ENCODE assay signal across 9 mouse cellular contexts in genomic region chr8:111439189-111439588, GRCm38 (mm10). TPM values are rescaled to one million over a fixed set of nuclear protein-coding genes. Genes with fewer than 3 reads are reported as not detected.
DNase-seq lines count a peak whose midpoint lies in the region; ATAC-seq lines count a peak whose summit lies in the region.
"Had no signal": no experiment of that assay in that cellular context is flagged by ENCODE, and none has a peak within 500 bp of the region (broad histone marks: within the 10 kb centered on the region; RNA-seq: fewer than 3 reads in every experiment).

No protein-coding gene starts in this region.

- no peak overlapping the region for H3K4me3 ChIP-seq in kidney, embryonic 15.5 days (replicated peaks)
- no peak overlapping the region for H3K4me3 ChIP-seq in limb, embryonic 13.5 days

- H3K9ac ChIP-seq in kidney, embryonic 15.5 days: no peak overlapping the region; the same call in 1 of the 2 replicates
- H3K9ac ChIP-seq in limb, embryonic 13.5 days: peak overlapping the region; percentile 35; the same call in 1 of the 2 replicates

- no peaks in the 10 kb centered on the region for H3K27me3 ChIP-seq in kidney, embryonic 15.5 days
- no peaks in the 10 kb centered on the region for H3K27me3 ChIP-seq in limb, embryonic 13.5 days

- 0 out of 2 replicates have a peak overlapping the region, but pooled peaks have one; percentile 32 for H3K4me2 ChIP-seq in kidney, embryonic 15.5 days
- H3K4me2 ChIP-seq in limb, embryonic 13.5 days (replicated peaks): no peak overlapping the region; the same call in 1 of the 2 replicates

- no peak overlapping the region for H3K27ac ChIP-seq in kidney, embryonic 15.5 days
- no peak overlapping the region; the same call in 1 of the 2 replicates for H3K27ac ChIP-seq in limb, embryonic 13.5 days

- peaks cover 7% of the 10 kb centered on the region for H3K4me1 ChIP-seq in kidney, embryonic 15.5 days
- no peaks in the 10 kb centered on the region for H3K4me1 ChIP-seq in limb, embryonic 13.5 days

- DNase-seq in 3T3-L1 (ENCODE audit: low read depth, low spot score) (peak; percentile 97), MN1 (ENCODE audit: low spot score) (peak; percentile 92)
- DNase-seq in cerebellum, adult 8-10 months: peak; percentile 83
- peak; percentile 60 for DNase-seq in gastrocnemius, postnatal 10 days
- peak; percentile 44 for DNase-seq in ovary, postnatal 10 days (ENCODE audit: low spot score)
- peak; percentile 64 for DNase-seq in thymus, postnatal 14 days

- 14% methylated on average over 9 of the region's 9 CpGs for WGBS in kidney, embryonic 15.5 days
- WGBS in limb, embryonic 13.5 days: 17% methylated on average over 9 of the region's 9 CpGs

- no peaks in the 10 kb centered on the region for H3K9me3 ChIP-seq in kidney, embryonic 15.5 days (replicated peaks)
- no peaks in the 10 kb centered on the region for H3K9me3 ChIP-seq in limb, embryonic 13.5 days

- no peaks in the 10 kb centered on the region for H3K36me3 ChIP-seq in kidney, embryonic 15.5 days
- H3K36me3 ChIP-seq in limb, embryonic 13.5 days: no peaks in the 10 kb centered on the region

- ATAC-seq in kidney, embryonic 15.5 days (replicated peaks; ENCODE audit: low FRiP score): no peak; the same call in 1 of the 2 replicates
- no peak for ATAC-seq in limb, embryonic 13.5 days (ENCODE audit: low FRiP score, low read depth)

RNA-seq across cellular contexts. Expression of gene Fa2h, which starts 45.6 kb away (rescaled TPM):
- total RNA-seq in gastrocnemius, postnatal 10 days (2021): 1 to 10 TPM; 4.6 to 6.1 TPM
- 1.0 TPM in 2 replicates for polyA plus RNA-seq in kidney, embryonic 15.5 days (2015; fragmentation: Nextera tagmentation; extraction: Ambion mirVana)
- not detected in 2 replicates for polyA plus RNA-seq in limb, embryonic 13.5 days (2015; fragmentation: Nextera tagmentation; extraction: Ambion mirVana)
- polyA plus RNA-seq: heart, embryonic 14.5 days had no signal

Comparison
In these comparisons a context has a peak if more than half of its experiments do, and no peak if none do; other contexts are left out.
1. DNase-seq: peak in every context shown above with its lines; median percentile 97 in 3T3-L1; 92 in MN1; 83 in cerebellum, adult 8-10 months; 64 in thymus, postnatal 14 days; 60 in gastrocnemius, postnatal 10 days; 44 in ovary, postnatal 10 days.